Mouse (Mus musculus) forebrain, embryonic 10.5 days (tissue): ENCODE measurements around the gene Strbp. TPM values are rescaled to one million over a fixed set of nuclear protein-coding genes. Genes with fewer than 3 reads are reported as not detected.

Experiments used
- DNase-seq: peaks from one replicate; pipeline ENCODE4 v3.0.0-alpha.2; 2017; ENCODE audit warnings: low spot score; ENCODE audit errors: extremely low spot score
- H3K27ac ChIP-seq: fragments of 300-500 bp; sonication (generic); 2 replicates; pipeline ENCODE4 v1.5.1; 2016; ENCODE audit warnings: mild to moderate bottlenecking
- H3K27me3 ChIP-seq: fragments of 300-500 bp; sonication (generic); 2 replicates; pipeline ENCODE4 v1.6.1; 2016; ENCODE audit warnings: mild to moderate bottlenecking; ENCODE audit not compliant: poor library complexity, severe bottlenecking
- H3K36me3 ChIP-seq: fragments of 300-500 bp; sonication (generic); replicated peaks from 2 replicates; pipeline ENCODE4 v1.6.1; 2016; ENCODE audit warnings: mild to moderate bottlenecking, moderate library complexity
- H3K4me1 ChIP-seq: fragments of 300-500 bp; sonication (generic); 2 replicates; pipeline ENCODE4 v1.6.1; 2016
- H3K4me3 ChIP-seq: fragments of 300-500 bp; sonication (generic); 2 replicates; pipeline ENCODE4 v1.5.1; 2016; ENCODE audit warnings: mild to moderate bottlenecking, moderate library complexity
- H3K9me3 ChIP-seq: fragments of 300-500 bp; sonication (generic); 2 replicates; pipeline ENCODE4 v1.6.1; 2016; ENCODE audit warnings: mild to moderate bottlenecking, moderate library complexity
- WGBS: fragments of 180-500 bp; shearing (Covaris S2); methylation state at CpG from one replicate; pipeline ENCODE4 v1.1.7; 2016; 5-methylcytosine and 5-hydroxymethylcytosine counted together
- polyA plus RNA-seq: library from polyadenylated mRNA; unstranded; fragments of >200 nt; fragmentation: Nextera tagmentation; extraction: Ambion mirVana; gene quantifications from 2 replicates; pipeline ENCODE4 v1.2.1, GENCODE M21; 2016

Strbp gene
- polyA plus RNA-seq, 1 experiment from 2014 or later: 68.8 TPM

- Histone ChIP-seq H3K4me1 (no peaks in the 10 kb centered on the region), H3K27me3 (no peaks in the 10 kb centered on the region), H3K27ac (no peak overlapping the region), H3K36me3 (peaks cover 4% of the 10 kb centered on the region), H3K4me3 (no peak overlapping the region), H3K9me3 (no peaks in the 10 kb centered on the region)
- WGBS: 96% methylated on average over 7 of the region's 7 CpGs
- DNase-seq: no peak
Measured at GRCm38 (mm10) chr2:37682197-37682811, 21.4 kb downstream of the Strbp start.

DNA sequence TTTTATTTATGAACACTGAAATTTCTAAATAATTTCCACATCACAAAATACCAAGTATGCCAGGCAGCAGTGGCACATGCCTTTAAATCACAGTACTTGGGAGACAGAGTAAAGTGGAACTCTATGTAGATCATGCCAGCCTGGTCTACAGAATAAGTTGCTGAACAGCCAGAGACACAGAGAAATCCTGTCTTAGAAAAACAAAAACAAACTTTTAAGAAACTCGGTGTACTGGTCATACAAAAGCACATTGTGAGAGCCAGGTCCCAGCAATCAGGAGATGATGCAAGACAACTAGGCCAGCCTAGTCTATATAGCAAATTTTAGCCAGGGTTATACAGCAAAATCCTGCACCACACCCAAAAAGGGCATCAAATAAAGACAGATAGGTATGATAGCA lies 52.6 kb downstream of the Strbp start:
- Histone ChIP-seq H3K27me3 (no peaks in the 10 kb centered on the region), H3K9me3 (no peaks in the 10 kb centered on the region), H3K4me1 (no peaks in the 10 kb centered on the region), H3K36me3 (no peaks in the 10 kb centered on the region), H3K4me3 (no peak overlapping the region), H3K27ac (no peak overlapping the region)
- 86% methylated on average over 1 of the region's 1 CpGs for WGBS
- no peak for DNase-seq

GRCm38 (mm10) chr2:37649590-37649989 lies 54.1 kb downstream of the Strbp start:
- WGBS: 91% methylated on average over 2 of the region's 2 CpGs
- Histone ChIP-seq H3K9me3 (no peaks in the 10 kb centered on the region), H3K27me3 (no peaks in the 10 kb centered on the region), H3K36me3 (peaks cover 6% of the 10 kb centered on the region), H3K4me3 (no peak overlapping the region), H3K27ac (no peak overlapping the region), H3K4me1 (no peaks in the 10 kb centered on the region)
- no peak for DNase-seq

GRCm38 (mm10) chr2:37648966-37649365 lies 54.7 kb downstream of the Strbp start:
- Histone ChIP-seq H3K9me3 (no peaks in the 10 kb centered on the region), H3K36me3 (peaks cover 6% of the 10 kb centered on the region), H3K27me3 (no peaks in the 10 kb centered on the region), H3K27ac (no peak overlapping the region), H3K4me1 (no peaks in the 10 kb centered on the region), H3K4me3 (no peak overlapping the region)
- no peak for DNase-seq
- 95% methylated on average over 1 of the region's 1 CpGs for WGBS

DNA sequence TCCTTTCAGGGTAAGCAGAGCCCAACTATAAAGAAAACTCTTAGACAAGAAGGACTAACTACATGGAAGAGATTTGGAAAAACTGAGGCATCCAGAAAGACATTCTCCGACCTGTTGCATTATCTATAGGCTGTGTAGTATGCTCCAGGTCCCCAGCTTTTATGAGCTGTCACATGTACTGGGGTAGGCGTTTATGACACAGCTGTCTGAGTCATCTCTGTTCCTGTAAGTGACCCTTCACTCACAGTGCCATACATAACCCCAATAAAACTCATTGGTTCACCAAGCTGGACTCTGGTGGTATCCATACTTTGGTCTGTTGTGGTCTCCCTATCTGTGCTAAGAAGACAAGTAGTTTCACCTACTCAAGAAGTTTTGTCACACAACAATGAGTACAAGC lies 80.3 kb downstream of the Strbp start:
- Histone ChIP-seq H3K9me3 (no peaks in the 10 kb centered on the region), H3K27me3 (no peaks in the 10 kb centered on the region), H3K36me3 (peaks cover 48% of the 10 kb centered on the region), H3K4me3 (no peak overlapping the region), H3K4me1 (no peaks in the 10 kb centered on the region), H3K27ac (no peak overlapping the region)
- no peak for DNase-seq
- WGBS: 89% methylated on average over 2 of the region's 2 CpGs

- Histone ChIP-seq H3K27me3 (no peaks in the 10 kb centered on the region), H3K27ac (no peak overlapping the region), H3K9me3 (no peaks in the 10 kb centered on the region), H3K4me1 (no peaks in the 10 kb centered on the region), H3K36me3 (peaks cover 45% of the 10 kb centered on the region), H3K4me3 (no peak overlapping the region)
- DNase-seq: no peak
Measured at GRCm38 (mm10) chr2:37587919-37588318, 115.7 kb downstream of the Strbp start.

GRCm38 (mm10) chr2:37578185-37578584 lies 125.5 kb downstream of the Strbp start:
- no peaks in the 10 kb centered on the region for H3K27me3 ChIP-seq
- H3K36me3 ChIP-seq: peaks cover 37% of the 10 kb centered on the region
- no peak overlapping the region for H3K4me3 ChIP-seq
- no peak for DNase-seq
- WGBS: 87% methylated on average over 2 of the region's 2 CpGs
- no peaks in the 10 kb centered on the region for H3K9me3 ChIP-seq
- no peak overlapping the region for H3K27ac ChIP-seq
- H3K4me1 ChIP-seq: no peaks in the 10 kb centered on the region

GRCm38 (mm10) chr2:37576661-37577060 lies 127.0 kb downstream of the Strbp start:
- Histone ChIP-seq H3K9me3 (no peaks in the 10 kb centered on the region), H3K4me1 (no peaks in the 10 kb centered on the region), H3K27me3 (no peaks in the 10 kb centered on the region), H3K4me3 (no peak overlapping the region), H3K27ac (no peak overlapping the region), H3K36me3 (peaks cover 41% of the 10 kb centered on the region)
- WGBS: 91% methylated on average over 1 of the region's 1 CpGs
- no peak for DNase-seq

- Histone ChIP-seq H3K36me3 (peaks cover 61% of the 10 kb centered on the region), H3K9me3 (no peaks in the 10 kb centered on the region), H3K4me3 (no peak overlapping the region), H3K27ac (no peak overlapping the region), H3K27me3 (no peaks in the 10 kb centered on the region), H3K4me1 (no peaks in the 10 kb centered on the region)
- WGBS: 85% methylated on average over 2 of the region's 2 CpGs
- no peak for DNase-seq
Measured at GRCm38 (mm10) chr2:37572141-37572540, 131.5 kb downstream of the Strbp start.

- H3K9me3 ChIP-seq: no peaks in the 10 kb centered on the region
- H3K27ac ChIP-seq: no peak overlapping the region
- H3K27me3 ChIP-seq: no peaks in the 10 kb centered on the region
- no peak overlapping the region for H3K4me3 ChIP-seq
- peaks cover 68% of the 10 kb centered on the region for H3K36me3 ChIP-seq
- DNase-seq: no peak
- H3K4me1 ChIP-seq: no peaks in the 10 kb centered on the region
- WGBS: 93% methylated on average over 2 of the region's 2 CpGs
Measured at GRCm38 (mm10) chr2:37570703-37571102, 133.0 kb downstream of the Strbp start.

DNA sequence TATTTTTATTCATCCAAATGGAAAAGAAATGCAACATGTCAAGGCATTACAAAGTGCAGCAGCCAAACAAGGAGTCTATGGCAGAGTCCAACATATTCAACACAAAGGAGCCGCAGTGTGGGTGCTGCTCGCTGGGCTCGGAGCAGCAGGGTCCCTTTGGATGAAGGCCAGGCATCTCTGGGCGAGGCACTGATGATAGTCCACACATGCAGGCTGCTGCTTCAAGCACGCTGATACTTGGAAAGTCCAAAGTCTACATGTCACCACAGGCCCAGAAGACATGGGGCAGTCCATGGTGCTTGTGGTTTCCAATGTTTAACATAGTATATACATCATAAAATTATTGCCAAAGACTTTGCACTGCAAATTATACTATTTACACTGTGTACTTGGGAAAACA lies 133.8 kb downstream of the Strbp start:
- 95% methylated on average over 5 of the region's 5 CpGs for WGBS
- no peaks in the 10 kb centered on the region for H3K27me3 ChIP-seq
- peaks cover 73% of the 10 kb centered on the region for H3K36me3 ChIP-seq
- no peak overlapping the region for H3K27ac ChIP-seq
- H3K9me3 ChIP-seq: no peaks in the 10 kb centered on the region
- no peaks in the 10 kb centered on the region for H3K4me1 ChIP-seq
- no peak overlapping the region for H3K4me3 ChIP-seq
- no peak for DNase-seq

- no peak for DNase-seq
- no peaks in the 10 kb centered on the region for H3K4me1 ChIP-seq
- 81% methylated on average over 1 of the region's 1 CpGs for WGBS
- no peak overlapping the region for H3K27ac ChIP-seq
- H3K4me3 ChIP-seq: no peak overlapping the region
- H3K36me3 ChIP-seq: peaks cover 95% of the 10 kb centered on the region
- no peaks in the 10 kb centered on the region for H3K9me3 ChIP-seq
- no peaks in the 10 kb centered on the region for H3K27me3 ChIP-seq
Measured at GRCm38 (mm10) chr2:37566035-37566434, 137.6 kb downstream of the Strbp start.

GRCm38 (mm10) chr2:37565579-37565978 lies 138.1 kb downstream of the Strbp start:
- H3K9me3 ChIP-seq: no peaks in the 10 kb centered on the region
- H3K27me3 ChIP-seq: no peaks in the 10 kb centered on the region
- H3K4me1 ChIP-seq: no peaks in the 10 kb centered on the region
- H3K36me3 ChIP-seq: peaks cover 95% of the 10 kb centered on the region
- no peak for DNase-seq
- H3K4me3 ChIP-seq: no peak overlapping the region
- H3K27ac ChIP-seq: no peak overlapping the region
- 88% methylated on average over 2 of the region's 2 CpGs for WGBS

GRCm38 (mm10) chr2:37556366-37556765 lies 147.3 kb downstream of the Strbp start:
- no peak for DNase-seq
- Histone ChIP-seq H3K4me3 (no peak overlapping the region), H3K36me3 (peaks cover 100% of the 10 kb centered on the region), H3K4me1 (no peaks in the 10 kb centered on the region), H3K9me3 (peaks cover 4% of the 10 kb centered on the region; the same call in 1 of the 2 replicates), H3K27ac (no peak overlapping the region), H3K27me3 (no peaks in the 10 kb centered on the region)
- 85% methylated on average over 2 of the region's 2 CpGs for WGBS
